Mouse (Mus musculus) ovary, postnatal 10 days (tissue): ENCODE data around the gene Ganab.

ENCODE experiments used
- DNase-seq: peaks from one replicate; pipeline ENCODE4 v3.0.0; 2022; ENCODE audit warnings: low spot score

Ganab gene

DNA sequence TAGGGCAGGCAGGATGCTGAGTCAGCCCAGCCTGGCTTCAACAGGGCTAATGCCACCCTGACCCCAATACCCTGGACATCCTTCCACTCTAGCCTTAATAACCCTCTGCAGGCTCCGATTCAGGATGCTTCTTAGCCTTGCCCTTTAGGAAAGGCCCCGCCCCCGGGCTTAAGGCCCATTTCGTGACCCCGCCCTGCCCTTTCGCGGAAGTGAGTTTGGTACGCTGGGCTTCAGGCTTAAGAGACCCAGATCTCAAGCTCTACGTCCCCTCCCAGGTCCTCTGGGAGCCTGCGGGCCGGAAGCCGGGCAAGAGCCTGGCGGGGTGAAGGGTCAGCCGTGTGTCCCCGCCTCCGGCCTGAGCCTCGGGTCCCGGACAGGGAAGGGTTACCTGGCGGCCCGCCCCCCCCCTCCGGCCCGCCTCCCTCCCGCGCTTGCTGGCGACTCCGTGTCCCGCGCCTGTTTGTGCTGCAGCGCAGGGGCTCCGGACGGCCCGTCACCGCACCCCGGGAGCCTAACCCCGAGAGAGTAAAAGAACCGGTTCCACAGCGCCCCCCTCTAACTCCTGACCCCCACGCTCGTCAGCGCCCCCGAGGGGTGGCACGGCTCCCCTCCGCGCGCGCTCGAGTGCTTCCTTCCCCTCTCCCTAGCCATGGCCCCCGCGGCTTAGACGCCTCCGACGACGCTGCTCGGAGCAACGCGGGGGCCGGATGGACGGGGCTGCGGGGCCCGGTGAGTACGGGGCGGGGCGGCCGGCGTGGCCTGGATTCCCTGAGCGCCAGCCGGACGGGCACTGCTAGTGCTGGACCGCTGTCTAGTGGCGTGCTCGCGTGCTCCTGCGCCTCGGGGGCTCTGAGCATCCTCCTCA is 31.6 kb downstream of the Ganab start, which contains the start of the genes Rom1 and Eml3:
TSS of gene Rom1 (minus strand) at position 133 of the 865 bp plus-strand sequence.
TSS of gene Eml3 (plus strand) at position 329 of the 865 bp plus-strand sequence.
- peak; percentile 80 for DNase-seq

DNA sequence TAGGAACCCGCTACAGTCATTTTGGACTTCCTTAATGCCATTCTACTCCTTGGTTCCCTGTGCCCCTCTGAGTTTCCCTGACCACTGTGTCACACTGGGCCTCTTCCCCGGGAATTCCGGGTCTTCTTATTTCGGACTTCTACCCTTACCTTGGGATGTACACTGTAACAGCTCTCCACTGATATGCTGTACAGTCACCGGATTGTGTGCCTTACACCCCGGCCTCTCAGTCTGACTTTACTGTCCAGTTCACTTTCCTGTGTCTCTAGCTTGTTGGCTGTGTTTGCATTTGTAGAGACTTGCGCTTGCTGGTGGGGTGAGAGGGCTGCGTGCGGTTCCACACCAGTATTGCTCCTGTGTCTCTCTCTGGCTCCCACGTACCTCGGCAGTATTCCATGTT is 32.2 kb downstream of the Ganab start:
- DNase-seq, result no peak

DNA sequence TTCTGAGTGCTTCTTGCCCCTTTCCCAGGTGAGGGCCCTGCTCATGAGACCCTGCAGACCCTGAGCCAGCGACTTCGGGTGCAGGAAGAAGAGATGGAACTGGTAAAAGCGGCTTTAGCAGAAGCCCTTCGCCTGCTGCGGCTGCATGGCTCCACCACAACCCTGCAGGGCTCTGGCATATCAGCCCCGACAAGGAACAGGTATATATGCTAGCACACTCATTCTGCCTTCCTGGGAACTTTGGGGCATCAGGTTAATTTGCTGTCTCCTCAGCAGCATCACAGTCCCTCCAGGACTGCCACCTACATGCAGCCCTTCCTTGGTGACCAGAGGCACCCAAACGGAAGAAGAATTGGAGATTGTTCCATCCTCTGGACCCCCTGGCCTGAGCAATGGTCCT is 32.9 kb downstream of the Ganab start:
- DNase-seq, result no peak

DNA sequence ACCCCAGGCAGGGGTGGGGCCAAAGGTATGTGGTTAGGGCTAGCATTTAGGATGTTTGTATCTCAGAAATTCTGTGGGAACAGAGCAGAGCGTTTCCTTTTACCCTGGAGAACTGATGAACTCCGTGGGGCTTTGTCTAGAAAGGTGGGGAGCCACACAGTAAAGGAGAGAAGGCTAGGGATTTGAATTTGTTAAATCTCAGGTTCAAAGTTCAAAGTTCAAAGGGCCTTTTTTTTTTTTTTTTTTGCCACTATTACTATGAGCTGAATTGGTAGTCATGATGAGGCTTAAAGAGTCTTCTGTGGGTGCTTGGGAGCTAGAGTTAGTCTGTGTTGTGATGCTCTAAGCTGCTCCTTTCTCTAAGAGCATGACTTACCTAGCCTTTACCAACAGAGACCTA is 38.9 kb downstream of the Ganab start:
- no peak for DNase-seq

DNA sequence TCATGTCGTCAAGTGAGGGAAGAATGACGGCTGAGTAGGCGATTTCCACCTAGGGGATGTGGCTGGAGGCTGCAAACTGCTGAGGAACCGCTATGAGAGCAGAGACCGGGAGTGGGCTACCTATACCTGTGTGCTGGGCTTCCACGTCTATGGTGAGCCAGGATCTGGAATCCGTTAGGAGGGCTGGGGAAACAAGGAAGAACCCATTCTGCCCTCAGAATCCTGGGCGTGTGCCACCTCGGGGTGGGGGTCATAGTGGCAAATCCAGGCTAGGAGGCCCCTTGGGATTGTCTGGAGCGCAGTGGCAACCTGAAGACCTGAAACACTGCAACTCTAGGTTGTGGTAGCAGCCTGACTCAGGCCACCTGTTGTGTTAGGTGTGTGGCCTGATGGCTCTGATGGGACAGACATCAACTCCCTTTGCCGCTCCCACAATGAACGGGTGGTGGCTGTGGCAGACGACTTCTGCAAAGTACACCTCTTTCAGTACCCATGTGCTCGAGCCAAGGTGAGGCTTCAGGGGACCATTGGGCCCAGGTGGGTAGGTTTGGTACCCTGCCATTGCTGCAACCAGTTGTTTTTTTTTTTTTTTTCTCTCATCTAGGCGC is 42.8 kb downstream of the Ganab start:
- no peak for DNase-seq

DNA sequence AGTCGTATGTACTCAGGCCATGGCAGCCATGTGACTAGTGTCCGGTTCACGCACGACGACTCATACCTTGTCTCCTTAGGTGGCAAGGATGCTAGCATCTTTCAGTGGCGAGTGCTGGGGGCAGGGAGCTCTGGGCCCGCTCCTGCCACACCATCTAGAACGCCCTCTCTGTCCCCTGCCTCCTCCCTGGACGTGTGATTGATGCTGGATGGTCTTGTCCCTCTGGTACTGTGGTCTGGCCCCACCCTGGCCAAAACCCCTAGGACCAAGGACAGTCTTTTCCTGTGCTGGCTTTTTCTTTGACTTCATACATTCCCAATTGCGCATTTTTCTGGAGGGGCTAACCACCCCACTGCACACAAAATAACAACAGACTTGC is 43.3 kb downstream of the Ganab start:
- DNase-seq, result no peak

DNA sequence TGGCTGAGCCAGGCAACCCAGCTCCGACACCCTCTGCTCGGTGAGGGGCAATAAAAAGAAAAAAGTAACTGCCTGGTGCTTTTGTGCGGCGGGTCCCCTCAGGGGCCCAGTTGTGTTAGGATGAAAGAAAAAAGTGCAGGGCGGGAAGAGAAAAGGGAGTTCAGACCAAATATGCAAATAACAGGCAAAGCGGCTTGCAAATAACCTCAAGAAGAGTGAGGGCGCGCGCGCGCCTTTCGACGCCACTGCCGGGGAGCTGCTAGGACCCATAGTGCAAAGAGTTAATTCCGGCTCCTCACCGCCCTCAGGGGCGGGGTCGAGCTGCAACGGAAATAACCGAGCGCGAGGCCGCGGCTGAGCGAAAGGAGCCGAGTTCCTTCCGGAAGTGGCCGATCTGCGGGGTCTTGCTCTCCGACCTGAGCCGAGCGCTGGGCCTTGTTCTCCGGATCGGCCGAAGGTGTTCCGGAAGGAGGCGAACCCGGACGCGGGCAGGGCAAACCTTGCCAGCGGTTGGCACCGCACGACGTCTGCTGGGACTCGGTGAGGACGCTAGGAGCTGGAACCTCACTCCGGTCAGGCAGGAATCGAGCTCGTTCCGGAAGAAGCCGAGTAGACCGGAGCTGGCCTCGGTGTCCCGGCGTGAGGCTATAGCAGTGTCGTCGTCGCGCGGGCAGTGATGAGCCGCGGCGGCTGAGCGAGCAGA is 43.8 kb downstream of the Ganab start, which contains the start of gene Mta2:
TSS of gene Mta2 (plus strand) at position 361 of the 703 bp plus-strand sequence.
- DNase-seq, result peak; percentile 92

DNA sequence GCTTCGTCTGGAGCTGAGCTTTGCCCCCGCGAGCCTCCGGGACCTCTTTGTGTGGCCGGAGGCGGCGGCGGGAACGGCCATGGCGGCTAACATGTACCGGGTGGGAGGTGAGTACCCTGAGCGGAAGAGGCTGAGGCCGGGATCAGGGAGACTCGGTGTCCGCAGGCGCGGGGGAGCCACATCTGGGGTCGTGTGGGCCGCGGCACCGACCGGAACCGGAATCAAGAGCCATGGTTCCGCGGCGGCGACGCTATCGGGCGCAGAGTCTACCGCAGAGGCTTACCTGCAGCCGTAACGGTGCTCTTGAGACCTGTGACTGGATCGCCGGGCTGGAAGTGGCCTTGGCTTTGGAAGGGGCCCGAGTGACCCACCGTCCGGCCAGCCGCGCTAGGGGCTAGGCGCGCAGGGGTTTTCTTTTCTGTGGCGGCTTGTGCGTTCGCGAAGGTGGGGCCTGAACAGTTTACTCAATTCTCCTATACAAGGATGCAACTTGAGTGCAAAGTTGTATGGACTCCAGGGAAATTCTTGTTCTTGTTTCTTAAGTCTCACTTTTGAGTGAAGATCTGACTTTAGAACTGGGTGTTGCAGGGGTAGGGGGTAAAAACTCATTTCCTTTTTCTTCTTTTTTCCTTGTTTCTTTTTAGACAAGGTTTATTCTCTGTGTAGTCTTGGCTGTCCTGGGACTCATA is 44.5 kb downstream of the Ganab start:
- peak; percentile 27 for DNase-seq

DNA sequence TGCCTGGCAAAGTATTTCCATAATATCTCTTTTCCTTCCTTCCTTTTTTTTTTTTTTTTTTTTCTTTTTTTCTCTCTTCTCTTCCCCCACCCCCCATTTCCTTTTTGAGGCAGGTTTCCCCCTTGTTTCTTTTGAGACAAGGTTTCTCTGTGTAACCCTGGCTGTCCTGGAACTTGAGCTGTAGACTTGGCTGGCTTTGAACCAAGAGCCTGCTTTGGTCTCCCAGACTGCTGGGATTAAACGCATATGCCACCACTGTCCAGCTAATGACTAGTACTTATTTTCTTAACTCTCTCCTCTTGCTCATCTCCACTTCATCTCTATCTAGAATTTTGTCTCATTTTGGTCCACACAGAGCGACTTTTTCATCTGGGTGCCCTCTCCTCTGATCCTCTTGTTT is 45.2 kb downstream of the Ganab start:
- DNase-seq, result no peak

DNA sequence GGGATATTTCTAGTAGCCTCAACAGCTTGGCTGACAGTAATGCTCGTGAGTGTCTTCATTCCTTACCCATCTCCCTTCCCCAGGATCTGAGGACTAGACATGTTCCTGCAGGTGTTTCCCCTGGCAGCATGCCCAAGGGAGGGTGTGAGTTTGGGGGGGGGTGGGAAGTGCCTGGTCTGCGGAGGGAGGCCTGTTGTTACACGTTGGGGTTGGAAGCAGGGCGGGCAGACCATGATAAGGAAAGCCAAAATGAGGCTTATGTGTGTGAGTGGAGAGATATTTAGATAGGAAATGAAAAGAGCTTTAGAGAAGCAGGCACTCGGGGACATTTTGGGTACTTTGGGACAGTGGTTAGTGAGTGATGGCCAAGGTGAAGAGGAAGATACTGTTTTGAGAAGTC is 46.2 kb downstream of the Ganab start:
- no peak for DNase-seq

DNA sequence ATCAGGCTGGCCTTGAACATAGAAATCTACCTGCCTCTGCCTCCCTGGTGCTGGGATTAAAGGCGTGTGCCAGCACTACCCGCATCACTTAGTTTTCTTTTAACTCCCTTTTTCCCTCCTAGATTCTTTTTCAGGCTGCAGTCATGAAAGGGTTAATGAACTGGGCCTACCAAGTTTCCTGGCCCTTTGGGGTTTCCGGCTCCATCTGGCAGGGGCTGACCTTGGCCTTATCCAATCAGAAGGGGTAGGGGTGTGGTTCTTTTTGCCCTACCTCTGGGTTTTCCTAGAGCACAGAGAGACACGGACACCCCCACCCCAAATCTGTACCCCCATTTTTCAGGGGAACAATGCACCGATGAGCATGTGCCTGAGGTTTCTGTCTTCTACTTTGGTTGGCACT is 46.9 kb downstream of the Ganab start:
- DNase-seq, result peak; percentile 53

DNA sequence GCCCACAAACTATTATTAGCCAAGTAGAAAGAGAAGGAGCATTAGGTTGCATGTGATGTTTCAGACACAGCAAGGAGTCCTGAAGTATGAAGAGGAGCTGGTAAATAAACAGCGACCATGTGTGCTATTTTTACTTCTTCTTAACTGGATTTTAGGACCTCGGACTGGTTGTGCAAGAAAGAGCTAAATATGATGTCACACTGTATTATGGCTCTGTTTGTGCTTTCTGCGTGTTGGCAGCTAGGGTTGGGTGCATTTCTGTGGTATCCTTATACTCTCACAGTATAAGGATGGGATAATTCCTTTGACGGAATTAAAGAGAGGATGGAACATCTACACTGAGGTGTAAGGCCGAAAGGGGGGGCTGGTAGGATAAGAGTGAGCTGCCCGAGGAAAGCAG is 47.4 kb downstream of the Ganab start:
- no peak for DNase-seq

DNA sequence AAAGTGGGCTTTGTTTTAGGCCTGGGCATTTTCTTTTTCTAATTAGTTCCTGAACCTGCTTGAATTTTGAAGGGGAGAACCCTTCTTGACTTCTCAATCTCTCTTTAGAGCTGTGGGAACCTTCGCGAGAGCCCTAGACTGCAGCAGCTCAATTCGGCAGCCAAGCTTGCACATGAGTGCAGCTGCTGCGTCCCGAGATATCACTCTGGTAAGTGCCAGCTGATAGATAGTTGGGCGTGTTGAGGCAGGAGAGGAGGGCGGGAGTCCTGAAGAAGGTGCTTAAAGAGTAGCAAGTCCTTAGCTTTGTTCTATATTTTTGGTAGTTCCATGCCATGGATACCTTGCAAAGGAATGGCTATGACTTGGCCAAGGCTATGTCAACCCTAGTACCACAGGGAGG is 49.1 kb downstream of the Ganab start:
- DNase-seq, result no peak

DNA sequence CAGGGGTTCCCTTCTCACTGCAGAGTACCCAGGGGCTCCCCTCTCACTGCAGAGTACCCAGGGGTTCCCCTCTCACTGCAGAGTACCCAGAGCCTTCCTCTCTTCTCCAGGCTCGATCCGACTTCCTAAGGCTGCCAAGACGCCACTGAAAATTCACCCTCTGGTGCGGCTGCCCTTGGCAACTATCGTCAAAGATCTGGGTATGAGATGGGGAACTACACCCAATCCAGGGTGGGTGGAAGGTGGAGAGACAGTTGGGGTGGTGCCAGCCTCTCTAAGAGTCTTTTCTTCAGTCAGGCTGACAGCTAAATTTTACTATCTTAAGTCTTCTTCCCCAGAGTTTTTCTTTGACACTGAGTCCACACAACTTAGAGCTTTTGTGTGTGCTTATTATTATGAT is 52.3 kb downstream of the Ganab start:
- no peak for DNase-seq

DNA sequence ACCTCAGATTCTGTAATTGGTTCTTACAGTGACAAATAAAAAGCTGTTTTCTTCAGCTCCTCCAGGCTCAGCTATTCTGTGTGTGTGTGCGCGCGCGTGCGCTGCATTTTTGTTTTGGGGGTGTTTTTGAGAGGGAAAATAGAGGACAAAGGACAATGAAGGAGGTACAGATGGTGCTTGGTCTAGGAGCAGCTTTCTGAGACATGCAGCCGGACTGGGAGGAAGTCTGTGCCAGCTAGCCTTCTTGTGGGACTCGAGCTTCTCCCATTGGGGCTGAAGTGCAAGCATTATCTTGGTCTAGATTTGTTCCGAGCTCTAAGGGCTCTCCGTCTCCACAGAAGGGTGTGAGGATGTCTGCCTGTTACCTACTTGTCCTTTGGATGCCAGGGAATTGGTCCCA is 54.4 kb downstream of the Ganab start:
- no peak for DNase-seq

DNA sequence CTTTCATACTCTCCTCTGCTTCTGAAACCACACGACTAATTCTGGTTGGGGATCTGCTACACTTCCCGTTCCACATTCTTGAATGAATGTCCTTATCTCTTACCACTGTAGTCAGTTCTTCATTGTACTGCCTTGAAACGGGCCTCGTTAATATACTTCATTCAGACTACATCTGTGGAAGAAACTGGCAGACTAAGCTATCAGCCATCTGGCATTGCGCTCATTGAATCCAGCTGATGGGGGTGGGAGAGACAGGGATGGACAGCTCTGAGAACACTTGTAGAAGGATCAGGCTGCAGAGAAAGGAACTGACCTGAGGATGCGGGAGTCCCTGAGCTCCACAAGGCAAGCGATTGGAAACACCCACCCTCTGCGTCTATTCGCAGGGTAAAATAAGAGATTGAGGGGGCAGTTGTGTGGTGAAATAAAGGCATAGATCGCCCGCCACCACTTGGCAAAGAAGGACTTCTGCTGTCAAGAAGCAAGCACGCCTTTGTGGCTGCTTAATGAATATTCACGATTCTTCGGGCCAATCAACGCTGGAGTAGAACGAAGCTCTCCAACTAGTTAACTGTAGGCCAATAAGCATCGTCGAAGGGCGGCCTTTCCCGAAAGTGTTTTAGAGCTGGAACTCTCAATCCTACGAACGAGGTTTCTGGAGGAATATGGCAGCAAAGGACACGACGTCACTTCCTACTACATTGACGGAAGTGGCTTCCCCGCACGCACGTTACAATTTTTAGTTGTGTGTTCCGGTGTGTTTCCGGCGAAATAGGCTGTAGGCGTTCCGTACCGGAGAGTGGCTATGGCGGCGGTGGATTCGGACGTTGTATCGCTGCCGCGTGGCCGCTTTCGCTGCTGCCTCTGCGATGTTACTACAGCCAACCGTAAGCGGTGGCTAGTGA is 55.5 kb downstream of the Ganab start, which contains the start of gene Tut1:
TSS of gene Tut1 (plus strand) at position 713 of the 905 bp plus-strand sequence.
- peak; percentile 78 for DNase-seq

DNA sequence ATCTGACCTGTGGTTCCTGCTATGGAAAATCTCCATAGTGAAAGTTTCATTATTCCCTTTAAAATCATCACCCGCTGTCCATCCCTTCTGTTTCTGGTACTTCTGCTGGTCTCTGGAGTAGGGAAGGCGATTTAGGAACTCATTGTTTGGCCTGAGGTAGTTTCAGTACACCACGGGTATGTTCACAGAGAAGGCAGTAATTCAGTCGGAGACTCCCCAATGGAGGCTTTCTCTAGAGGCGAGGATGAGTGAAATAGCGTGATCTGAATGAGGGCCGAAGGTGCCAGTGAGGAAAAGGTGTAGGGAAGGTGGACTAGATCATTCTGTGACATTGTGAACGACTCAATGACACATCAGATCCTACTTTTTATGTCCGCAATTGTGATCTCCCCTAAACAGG is 56.3 kb downstream of the Ganab start:
- DNase-seq, result no peak

DNA sequence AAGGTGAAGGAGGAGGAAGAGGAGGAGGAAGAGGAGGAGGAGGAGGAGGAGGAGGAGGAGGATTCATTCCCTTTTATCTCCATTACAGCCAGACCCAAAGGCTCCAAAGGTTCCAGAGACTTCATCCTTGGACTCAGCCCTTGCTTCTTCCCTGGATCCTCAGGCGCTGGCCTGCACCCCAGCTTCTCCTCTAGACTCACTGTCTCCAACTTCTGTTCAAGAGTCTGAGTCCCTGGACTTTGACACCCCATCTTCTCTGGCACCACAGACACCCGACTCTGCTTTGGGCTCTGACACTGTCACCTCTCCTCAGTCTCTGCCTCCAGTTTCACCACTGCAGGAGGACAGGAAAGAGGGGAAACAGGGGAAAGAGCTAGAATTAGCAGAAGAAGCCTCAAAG is 64.4 kb downstream of the Ganab start:
- DNase-seq, result no peak

DNA sequence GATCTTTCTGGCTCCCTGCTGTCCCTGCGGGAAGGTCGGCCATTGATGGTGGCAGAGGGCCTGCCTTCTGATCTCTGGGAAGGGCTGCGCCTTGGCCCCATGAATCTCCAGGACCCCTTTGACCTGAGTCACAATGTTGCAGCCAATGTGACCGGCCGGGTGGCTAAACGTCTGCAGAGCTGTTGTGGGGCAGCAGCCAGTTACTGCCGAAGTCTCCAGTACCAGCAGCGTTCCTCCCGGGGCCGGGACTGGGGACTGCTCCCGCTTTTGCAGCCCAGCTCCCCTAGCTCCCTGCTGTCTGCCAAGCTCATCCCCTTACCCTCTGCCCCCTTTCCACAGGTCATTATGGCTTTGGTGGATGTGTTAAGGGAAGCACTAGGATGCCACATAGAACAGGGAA is 67.2 kb downstream of the Ganab start:
- DNase-seq, result no peak

DNA sequence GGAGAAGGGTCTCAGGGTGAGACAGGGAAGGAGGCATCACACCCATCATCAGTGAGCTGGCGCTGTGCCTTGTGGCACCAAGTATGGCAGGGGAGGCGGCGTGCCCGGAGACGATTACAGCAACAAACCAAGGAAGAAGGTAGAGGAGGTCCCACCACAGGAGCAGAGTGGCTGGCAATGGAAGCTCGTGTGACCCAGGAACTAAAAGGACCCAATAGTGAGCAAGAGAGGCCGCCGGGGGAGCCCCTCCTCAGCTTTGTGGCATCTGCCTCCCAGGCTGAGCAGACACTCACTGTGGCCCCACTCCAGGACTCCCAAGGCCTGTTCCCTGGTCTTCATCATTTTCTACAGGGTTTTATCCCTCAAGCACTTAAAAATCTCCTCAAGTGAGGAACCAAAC is 67.9 kb downstream of the Ganab start:
- DNase-seq, result no peak

DNA sequence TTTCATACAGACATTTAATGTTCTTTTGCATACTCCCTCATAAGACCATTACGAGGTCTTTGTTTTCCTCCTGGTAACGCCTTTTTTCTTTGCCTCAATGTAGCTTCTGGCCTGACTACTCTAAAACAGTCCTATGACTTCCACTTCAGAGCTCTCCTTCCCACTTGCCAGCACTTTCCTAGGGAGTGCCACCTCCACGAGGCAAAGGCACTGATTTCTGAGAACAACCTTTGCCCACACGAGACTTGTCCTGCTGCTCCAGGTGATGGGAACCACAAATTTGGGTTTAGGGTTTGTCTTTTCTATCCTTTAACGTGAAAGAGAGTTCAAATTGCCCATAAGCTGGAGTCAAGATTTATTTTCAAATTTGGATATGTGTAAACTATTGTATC is 68.3 kb downstream of the Ganab start:
- DNase-seq, result no peak
